Mouse (Mus musculus): ENCODE measurements around the gene Bex4.
"Not testable (repeated sequence)": the region's sequence is repeated elsewhere in the genome, so short reads cannot be mapped to it uniquely, and the experiment has no call there.

Bex4 gene

DNA sequence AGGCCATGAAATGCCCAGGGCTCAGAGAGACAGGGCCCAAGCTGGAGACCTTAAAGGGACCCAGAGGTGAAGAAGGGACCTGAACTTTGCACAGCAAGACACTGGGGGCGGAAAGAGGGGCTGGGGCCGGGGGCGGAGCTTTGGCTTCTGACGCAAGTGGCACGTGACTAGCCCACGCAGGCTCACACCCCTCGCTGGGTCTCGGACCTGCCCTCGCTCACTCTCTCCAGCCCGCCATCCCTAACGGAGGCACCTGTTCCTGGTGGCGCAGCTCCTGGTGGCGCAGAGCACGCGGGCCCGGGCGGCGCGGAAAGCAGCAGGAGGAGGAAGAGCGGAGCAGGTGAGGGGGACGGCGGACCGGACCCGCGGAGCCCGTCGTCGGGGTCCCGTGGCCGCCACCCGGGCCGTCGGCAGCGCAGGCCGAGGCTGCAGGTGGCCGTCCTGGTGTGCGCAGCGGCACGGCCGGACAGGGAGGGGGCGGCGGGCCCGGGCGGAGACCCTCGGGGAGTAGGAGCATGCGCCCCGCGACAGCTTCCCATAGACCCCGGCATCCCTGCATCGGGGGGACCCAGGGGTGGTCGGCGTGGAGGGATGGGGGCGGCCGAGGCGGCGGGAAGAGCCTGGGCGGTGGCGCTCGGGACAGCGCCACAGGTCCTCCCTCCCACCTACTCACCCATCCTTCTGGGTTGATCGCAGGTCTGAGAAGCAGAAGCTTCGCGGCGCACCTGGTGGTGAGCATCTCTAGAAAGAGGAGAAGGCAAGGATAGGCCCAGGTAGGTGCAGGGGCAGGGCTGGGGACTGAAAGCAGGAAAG is at the start of gene Bex4:
Bex4 (plus strand) TSS at position 170 of the 813 bp plus-strand sequence.
- DNase-seq (ENCODE audit: low spot score): not testable (repeated sequence)

DNA sequence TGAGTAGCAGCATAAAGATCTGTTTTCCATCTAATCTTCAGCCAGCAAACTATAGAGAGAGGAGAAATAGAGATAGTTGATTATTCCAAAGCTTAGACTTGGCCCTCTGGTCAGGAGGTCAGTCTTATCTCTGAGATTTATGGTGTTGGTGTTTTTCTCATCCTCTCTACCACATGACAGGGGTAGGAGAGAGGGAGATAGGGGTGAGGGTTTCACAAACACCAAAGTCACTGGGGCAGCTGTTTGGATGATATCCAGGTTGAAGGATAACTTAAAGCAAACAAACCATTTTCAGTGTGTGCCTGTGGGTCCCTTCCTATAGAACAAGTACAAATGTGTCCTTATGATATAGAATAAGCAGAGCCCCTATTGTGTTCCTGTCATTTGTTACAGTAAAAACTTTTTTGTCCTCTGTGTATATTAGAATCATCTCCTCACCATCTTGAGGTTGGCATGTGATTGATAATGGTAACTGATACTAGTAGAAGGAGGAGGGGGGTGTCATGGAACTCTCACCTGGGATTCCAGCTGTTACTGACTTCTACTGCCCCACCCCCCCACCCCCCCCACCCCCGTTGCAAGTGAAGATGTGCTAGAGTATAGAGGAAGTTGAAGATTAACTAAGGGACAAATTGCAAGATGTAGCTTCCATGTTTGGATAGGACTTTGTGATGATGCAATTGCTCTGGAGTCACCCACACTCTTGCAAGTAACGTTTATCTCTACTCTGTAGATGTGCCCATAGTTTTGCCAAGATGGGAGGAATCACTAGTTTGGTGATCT is 46.1 kb upstream of the Bex4 start:
- no peak for DNase-seq (ENCODE audit: low spot score)

DNA sequence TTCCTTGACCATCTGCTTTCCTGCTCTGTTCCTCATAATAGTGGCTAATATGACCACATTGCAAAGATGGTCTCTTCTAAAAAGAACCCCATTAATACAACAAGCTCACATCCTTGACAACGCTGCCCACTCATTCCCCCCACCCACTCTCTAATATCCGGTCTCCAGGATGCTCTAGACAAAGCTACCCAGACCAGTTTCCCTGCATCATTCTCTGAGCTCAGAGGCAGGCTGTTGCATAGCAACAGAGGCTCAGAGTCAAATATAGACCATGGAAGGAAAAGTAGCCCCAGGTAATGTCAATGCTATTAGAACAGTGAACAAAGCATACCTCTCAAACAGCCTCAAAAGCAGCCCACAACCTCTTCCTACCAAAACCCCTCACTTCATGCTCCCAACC is 44.4 kb upstream of the Bex4 start:
- no peak for DNase-seq (ENCODE audit: low spot score)

DNA sequence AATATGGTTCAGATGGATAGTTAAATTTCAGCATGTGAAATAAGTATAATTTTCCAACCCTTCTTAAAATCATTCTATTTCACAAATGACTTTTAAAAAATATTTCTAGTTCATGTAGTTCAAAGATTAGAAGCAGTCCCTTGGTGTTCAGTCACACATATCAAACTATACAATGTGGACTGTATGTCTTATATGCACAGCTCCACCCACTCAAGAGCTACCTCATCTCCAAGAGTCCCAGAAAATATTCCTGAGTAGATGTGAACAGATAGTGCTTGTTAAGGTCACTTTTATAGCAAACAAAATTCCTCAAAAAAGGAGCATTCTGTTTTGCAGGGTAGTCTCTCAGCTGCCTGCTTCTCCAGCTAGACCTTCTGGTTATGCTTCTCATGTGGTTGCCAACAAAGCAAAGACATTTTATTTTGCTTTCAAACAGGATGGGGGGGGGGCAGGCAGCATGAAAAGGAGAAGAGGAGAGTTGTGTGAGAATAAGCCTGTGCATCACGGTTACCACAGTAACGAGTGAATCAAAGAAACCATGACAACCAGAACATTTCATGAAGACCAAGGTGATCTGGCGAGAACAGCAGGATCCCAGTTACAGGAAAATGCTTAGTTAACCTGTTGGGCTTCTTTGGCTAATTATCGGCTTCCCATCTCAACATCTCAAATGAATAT is 34.6 kb upstream of the Bex4 start:
- no peak for DNase-seq (ENCODE audit: low spot score)

DNA sequence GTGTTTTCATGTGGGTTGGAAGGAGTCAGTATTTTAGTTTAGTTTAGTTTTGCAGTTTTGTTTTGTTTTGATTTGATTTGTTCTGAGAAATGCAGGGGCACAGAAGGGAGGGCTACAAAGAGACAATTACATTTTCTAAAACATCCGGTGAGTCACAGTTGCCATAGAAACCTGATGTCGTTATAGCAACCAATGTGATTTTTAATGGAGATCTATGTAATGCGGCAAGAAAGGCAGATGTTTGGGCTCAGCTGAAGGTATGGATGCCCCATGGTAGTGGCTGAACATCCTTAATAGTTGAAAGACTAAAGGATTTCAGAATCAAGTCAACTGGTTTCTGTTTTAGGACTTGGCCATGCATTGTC is 34.1 kb upstream of the Bex4 start:
- DNase-seq (ENCODE audit: low spot score): no peak

DNA sequence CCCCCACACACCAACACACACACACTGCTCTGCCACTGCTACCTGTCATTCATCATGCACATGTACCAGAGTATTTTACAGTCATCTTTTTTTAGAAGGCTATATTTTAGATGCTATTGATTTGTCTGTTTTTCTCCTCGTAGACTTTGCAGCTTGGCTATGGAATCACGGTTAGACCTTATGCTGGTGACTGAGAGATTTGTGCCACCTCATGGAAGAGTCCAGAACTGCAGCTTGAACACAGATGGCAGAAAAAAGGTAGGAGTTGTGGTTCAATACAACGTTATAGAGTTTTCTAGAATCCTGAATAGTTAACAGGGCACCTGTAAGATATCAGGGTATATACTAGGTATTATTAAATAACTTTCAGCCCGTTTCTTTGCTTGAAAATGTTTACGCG is 30.9 kb upstream of the Bex4 start:
- no peak for DNase-seq (ENCODE audit: low spot score)

DNA sequence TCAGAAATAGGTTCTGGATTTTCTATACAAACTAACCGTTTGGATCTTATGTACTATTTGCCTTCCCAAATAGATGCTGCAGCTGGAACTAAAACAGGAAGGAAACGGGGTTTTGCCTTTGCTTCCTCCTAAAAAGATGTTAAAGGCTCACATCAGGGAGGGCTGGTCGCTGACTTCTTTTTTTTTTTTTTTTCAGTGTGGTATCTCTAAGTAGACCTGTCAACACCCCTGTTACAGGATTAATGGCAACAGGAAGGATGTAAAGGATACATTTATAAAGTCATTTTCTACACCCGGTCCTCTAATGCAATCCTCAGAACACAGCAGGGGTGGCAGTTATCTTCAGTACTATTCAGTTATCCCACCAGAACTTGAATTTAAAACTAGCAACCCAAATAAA is 23.8 kb upstream of the Bex4 start:
- DNase-seq (ENCODE audit: low spot score): no peak

DNA sequence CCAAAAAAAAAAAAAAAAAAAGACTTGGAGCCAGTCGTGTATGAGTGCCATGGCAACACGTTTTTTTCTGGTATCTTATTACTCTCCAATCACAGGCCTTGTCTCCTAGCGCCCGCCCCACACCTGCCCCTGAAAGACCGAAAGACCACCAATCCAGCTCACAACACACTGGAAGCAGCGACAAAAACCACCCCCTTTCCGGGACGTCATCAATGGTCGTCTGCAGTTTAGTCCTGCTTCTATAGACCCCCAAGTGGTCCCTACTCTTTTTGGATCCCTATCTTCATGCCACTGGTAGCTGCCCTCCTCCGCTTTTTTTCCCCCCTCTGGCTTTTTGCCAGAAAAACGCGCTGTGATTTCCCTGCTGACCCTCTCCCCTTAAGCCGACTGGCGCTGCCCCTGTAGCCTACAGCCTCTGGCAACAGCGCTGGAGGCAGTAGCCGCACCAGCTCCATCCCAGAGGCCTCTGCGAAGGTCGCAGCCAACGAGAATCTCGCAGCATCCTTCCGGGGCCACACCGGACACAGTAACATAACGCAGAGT is 23.3 kb upstream of the Bex4 start:
- no peak for DNase-seq (ENCODE audit: low spot score)

DNA sequence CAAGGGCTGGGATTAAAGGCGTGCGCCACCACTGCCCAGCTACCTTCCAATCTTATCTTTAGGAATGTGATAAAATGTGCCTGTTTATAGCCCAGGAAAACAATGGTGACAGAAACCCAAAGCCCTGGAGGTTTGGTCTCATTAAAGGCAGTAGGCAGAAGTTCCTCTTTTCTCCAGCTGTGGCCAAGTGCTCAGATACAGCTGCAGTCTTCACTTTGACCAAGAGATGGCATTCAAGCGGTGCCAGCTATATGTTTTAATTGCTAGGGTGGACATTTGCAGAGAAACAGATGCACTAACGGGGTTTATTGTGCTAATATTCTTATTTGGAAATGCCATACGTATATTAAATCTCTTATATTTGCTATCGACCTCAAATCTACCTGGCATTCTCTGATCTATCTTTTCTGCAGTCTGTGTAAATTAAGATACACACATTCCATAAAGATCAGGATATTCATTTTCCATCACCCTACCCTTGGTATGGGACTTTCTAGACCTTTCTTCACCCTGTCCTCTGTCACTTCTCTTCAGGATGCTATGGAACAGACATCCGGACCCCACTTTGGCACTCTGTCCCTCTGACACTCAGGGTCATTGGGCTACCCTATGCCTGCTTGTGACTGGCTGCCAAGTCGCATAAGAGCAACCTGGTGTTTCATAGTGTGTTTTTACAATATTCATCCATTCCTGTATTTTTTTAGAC is 11.6 kb upstream of the Bex4 start:
- DNase-seq (ENCODE audit: low spot score): no peak

DNA sequence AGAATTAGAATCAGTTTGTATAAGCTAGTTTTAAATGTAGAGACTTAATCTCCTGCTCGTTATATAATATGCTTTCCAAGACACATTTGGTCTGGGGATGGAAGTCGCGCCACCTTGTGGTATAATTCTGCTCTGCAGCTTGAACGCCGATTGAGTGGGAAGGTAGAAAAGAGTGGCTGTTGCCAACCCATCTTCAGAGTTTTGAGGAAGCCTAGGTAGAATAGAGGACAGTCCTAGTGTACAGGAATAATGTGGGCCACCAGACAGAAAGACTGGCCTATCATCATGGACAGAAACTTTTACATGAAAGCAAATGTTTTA is 11.1 kb upstream of the Bex4 start:
- no peak for DNase-seq (ENCODE audit: low spot score)

DNA sequence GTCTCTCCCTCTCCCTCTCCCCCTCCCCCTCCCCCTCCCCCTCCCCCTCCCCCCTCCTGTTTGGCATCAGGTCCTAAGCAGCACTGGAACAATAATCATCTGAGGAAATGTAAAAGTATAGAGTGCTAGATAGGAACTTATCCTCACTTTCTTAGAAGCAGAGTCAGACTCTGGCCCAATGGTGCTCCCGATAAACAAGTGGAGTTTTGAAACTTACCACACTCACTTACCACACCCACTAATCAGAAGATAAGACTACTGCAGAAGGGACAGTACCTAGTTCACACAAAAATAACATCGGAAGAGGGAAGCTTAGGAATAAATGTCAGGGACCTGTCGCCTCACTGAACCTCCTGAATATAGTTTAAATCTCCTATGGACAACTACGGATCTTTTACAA is 3.2 kb upstream of the Bex4 start:
- DNase-seq (ENCODE audit: low spot score): no peak

DNA sequence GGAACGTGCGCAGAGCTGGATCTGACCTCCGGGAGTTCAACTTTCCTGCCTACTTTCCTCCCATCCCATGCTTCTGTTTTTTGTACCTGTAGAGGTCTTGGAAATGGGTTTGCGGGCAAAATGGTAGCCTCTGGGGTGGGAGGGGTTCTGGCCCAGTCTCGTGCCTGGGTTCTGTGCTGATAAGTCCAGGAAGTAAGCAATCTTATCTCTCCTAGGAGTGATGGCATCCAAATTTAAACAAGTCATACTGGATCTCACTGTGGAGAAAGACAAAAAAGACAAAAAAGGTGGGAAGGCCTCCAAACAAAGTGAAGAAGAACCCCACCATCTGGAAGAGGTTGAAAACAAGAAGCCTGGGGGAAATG is 826 bp downstream of the Bex4 start:
- not testable (repeated sequence) for DNase-seq (ENCODE audit: low spot score)

DNA sequence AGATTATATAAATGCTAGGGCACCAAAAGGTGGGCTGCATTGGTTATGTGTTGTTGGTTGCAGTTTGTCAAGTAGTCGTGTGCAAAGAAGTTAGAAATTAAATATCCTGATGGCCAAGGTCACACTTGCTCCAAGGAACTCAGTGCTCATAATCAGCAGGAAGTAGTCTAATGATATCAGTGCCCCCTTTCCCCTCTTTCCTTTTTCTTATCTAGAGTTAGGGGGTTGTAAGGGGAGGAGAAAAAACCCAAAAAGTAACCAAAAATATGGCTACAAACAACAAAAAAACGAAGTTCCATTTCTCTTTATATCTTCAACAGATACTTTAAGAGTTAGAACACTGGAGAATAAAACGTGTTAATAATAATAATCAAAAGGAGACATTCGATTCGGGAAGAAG is 2.6 kb downstream of the Bex4 start:
- no peak for DNase-seq (ENCODE audit: low spot score)

DNA sequence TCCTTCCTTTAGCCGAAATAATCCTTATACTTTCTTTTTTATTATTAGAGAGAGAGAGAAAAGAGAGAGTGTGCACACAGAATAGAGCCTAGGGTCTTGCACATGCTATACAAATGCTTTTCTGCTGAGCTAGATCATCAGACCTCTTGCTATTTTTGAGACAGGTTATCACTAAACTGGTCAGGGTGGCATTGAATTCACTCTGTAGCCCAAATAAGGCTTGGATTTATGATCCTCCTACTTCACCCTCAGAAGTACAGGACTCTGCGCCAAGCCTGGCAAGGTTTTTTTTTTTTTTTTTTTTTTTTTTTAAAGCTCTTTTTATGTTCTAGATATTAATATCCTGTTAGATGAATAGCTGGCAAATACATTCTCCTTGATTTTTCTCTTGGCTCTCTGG is 4.9 kb downstream of the Bex4 start:
- DNase-seq (ENCODE audit: low spot score): no peak

DNA sequence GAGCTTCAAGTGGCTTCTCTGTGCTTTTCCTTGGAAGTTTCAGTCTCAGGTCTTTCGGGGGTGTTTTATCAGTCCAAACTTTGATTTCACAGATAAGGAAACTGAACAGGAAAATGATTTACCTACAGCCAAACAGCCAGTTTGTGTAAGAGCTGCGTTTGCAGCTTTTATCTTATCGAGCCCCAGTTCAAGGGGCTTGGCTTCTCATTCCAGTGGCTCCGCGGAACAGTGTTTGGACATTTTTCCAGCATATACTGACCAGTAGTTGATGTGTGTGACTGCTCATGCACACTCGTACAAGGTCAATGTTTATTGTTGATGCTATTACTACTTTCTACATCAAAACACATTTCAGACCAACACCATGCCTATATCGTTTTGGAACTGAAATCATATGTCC is 5.4 kb downstream of the Bex4 start:
- DNase-seq (ENCODE audit: low spot score): no peak

DNA sequence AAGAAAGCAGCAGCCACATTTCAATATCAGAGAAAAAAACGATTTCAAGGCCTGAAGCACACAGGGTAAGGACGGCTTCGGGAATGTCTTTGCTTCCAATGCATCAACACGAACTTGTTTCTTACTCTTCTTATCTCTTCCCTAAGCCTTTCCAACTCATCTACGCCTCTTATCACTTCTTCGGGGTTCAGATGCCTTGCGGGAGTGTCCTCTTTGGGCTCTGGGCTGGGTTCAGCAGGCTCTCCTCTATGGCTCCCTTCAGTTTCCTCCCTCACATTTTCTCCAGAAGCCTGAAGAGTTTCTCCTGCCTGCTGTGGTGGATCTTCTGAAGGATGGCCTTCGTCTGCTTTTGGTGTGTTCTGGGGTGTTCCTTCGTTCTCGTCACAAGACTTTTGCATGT is 31.8 kb downstream of the Bex4 start:
- no peak for DNase-seq (ENCODE audit: low spot score)

DNA sequence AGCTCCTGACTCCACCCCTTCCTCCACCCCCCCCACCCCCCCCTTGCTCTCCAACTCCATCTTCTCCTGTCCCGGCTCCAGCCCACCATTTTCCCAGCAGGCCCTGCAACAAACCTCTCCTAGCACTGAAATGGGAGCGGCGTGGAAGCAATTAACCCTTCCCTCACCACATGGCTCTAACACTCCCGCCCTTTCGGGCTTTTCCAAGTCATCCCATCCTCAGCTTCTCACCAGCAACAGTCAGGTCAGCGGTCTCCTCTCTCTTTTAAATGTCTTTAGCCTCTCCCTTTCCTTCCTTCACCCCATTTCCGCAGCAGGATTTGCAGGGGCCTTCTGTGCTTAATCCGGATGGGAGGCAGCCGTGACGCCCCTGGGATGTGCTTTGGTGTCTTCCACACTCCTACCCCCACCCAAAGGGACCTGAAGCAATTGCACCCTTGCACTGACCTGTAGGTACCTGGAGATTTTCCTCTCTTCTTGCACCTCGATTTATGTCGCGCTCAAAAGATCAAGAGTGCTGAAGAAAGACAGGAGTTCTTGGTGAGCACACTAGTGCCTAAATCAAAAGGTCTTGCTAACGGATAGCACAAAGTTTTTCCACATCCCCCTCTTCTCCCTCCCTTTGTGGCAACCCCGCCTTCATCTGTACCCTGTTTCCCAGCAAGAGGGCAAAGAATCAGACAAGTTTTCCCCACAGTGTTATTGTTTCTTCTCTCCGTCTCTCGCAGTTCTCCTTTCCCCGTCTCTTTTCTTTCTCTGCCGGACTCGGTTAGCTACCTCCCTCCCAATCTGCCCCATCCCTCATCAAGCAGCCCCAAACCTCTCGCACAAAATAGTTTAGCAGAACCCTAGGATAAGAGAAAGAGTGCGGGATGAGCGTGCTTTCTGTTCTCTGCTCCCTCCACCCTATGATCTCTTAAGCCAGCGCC is 32.7 kb downstream of the Bex4 start:
- peak; percentile 11 for DNase-seq (ENCODE audit: low spot score)

DNA sequence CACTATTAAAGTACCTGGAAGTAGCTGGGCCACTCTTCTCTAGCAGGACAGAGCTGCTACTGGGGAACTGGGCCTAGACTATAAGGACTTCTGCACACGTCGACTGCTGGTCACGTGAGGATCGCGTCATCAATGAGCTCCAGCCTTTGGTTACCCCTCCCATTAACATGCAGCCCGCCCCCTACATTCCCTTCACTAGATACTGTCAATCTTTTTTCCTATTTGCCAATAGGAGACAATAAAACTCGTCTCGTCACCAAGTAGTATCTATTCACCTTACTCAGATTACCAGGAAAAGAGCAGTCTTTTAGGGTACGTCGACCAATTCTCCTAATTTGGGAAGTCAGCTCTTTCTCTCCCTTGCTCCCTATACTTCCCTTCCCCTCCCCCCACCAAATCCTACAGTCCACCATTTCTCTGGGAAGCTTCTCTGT is 33.3 kb downstream of the Bex4 start, which contains the start of gene Tceal8:
Tceal8 (minus strand) TSS at position 225 of the 434 bp plus-strand sequence.
- peak; percentile 13 for DNase-seq (ENCODE audit: low spot score)

DNA sequence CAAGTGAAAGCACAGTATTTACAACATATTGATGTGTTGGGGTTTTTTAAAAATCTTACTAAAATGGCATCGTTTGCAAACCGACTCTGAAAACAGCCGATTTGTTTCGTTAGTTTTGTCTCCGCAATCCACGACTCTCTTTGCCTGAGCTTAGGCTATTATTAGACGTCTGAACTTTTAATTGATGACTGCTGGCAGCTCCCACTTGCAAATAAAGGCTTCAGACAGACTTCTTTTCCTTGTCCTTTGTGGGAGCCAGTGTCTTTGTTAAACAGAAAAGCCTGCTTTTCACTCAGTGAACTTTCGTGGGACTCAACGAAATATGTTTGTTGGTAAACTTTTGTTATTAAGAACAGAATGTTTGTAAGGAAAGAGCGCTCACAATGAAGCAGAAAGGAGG is 34.0 kb downstream of the Bex4 start:
- DNase-seq (ENCODE audit: low spot score): no peak

DNA sequence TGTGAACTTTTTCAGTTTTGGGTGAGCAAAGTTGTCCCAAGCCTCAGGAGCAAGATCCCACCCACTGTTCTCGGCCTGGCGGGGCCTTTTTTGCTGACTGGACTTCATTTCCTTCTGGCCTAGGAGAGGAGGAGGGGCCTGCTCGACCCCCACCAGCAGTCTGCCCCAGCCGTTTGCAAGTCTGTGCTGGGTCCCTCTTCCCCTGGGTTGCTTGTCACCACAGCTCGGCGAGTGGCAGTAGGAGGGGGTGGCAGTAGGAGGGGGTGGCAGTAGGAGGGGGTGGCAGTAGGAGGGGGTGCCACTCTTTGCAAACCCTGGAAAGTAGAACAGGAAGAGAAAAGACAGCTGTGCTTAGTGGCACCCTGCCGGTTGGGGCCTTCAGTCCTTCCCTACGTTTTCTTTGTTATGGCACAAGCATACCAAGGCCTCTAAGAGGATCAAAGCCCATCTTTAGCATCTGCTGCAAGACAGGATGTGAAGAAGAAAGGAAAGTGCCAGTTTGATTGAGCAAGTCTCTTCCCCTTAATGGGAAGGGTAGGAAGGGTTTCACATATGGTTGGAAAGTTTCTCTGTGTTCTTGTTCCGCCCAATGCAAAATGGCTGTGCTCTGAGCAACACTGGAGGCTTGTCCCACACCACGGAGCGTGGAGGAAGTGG is 42.2 kb downstream of the Bex4 start:
- no peak for DNase-seq (ENCODE audit: low spot score)

DNA sequence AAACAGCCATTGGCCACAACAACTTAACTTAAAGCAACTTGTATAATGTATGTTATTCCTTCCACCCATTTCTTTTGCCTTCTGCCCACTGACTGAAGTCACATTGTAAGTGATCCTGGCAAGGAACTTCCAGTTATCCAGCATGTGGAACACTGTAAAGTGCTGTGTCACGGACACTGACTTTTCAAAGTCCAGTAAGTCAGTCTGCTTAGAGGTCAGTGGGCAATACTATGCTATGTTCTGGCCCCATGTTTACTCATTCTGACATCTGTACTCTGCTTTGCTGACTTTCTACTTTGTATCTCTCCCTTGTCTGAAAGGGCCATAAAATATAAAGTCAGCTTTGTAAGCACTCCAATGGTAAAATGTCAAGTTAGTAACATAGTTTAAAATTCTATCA is 44.3 kb downstream of the Bex4 start:
- no peak for DNase-seq (ENCODE audit: low spot score)

Data from urinary bladder, postnatal 10 days (tissue).